Mouse (Mus musculus): Measurements from ENCODE around the gene Slc37a2.

DNA sequence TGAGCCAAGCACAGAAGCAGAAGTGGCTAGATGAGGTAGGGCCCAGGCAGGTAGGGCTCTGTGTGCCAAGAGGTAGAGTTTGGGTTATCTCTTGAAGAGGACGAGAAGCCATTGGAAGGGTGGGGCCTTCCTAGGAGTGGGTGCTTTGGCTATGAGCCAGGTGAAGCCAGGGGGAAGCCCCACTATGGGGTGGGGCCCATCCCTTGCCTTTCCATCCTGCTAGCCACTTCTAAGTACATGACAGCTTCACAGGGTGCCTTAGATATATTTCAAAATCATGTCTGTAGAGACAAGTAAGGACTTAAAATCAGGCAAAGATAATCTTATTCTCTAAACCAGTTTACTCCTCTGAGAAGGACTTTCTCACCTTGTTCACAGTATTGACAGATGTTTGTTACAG, 10.9 kb downstream of the Slc37a2 start:
- TF ChIP-seq CTCF (IDR thresholded peaks at IDR 0.05; ENCODE audit: extremely low read depth, insufficient read depth, insufficient read length, insufficient replicate concordance) = no peak
- TF ChIP-seq POLR2A (IDR thresholded peaks at IDR 0.05; ENCODE audit: low read depth, low read length) = no peak
